Mouse (Mus musculus) retina, postnatal 7 days (tissue): Measurements from ENCODE around the gene Samhd1.

ENCODE experiments used
- DNase-seq: peaks from one replicate; pipeline ENCODE4 v3.0.0-alpha.2; 2012; ENCODE audit warnings: low read depth, low spot score

Gene Samhd1

DNA sequence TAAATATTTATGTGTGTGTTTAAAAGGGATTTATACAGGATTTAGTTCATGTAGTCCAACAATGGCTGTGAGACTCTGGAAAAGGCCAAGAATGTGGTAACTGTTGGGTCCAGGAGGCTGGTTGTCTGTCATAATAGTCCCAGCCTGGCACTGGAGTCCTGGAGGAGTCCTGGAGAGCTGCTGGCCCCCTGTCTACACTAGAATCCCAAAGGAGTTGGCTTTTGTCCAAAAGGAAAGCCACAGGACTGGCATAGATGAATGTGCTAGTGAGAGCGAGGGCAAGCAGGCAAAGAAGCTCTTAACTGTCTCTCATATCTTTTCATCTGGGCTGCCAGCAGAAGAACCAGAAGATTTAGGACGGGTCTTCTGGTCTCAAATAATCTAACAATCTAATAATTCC lies 1.6 kb upstream of the Samhd1 start:
- DNase-seq, result no peak

DNA sequence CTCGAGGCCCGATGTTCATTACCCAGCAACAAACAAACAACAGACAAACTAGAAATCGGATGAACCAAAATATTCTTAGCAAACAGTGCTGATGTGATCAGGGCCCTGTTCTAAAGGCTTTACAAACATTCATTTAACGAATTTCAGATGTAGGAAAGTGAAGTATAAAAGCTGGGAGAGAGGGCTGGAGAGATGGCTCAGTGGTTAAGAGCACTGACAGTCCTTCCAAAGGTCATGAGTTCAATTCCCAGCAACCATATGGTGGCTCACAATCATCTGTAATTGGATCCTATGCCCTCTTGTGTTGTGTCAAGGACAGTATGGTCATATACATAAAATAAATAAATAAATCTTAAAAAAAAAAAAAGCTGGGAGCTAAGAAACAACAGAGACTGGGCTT lies 1.1 kb upstream of the Samhd1 start:
- DNase-seq, result no peak

DNA sequence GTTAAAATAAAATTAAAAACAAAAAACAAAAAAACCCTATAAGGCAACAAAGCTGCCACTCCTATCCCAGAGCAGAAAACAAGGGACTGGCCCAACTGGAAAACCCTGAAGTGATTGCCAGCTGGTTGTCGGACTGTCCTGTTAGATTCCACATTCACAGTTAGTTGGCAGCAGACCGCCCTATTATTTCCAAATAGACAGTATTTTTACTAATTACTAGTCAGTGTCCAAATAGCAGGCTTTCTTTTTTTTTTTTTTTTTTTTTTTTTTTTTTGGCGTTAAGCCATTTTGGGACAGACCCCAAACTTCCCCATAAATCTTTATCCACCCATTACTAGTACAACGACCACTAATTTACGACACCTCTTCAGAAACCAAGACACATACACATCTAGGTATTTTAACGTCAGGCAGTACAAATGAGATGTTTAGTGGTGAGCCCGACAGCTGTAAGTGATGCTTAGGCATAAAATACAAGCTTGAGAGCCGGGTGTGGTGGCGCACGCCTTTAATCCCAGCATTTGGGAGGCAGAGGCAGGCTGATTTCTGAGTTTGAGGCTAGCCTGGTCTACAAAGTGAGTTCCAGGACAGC lies 560 bp upstream of the Samhd1 start:
- DNase-seq, result no peak

DNA sequence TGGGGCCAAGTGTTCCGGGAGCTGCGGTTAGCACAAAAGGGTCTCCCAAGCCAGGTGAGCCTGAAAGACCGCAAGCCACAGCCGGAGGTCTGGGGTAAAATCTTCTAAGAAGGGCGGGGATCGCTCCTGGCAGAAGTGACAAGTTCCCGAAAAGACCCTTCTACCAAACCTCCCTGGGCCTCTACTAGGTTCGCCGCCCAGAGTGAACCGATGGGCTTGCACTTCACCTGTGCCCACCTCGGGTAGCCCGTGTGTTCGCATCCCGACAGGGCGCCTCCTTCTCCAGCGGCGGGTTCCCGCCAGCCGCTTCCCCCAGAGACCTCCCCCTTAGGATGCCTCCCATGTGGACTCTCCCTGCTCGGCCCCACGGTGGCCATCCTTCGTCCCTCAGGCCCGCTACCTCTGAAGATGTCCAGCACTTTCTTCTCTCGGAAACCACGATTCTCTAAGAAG lies 560 bp downstream of the Samhd1 start:
- DNase-seq, result peak; percentile 20

DNA sequence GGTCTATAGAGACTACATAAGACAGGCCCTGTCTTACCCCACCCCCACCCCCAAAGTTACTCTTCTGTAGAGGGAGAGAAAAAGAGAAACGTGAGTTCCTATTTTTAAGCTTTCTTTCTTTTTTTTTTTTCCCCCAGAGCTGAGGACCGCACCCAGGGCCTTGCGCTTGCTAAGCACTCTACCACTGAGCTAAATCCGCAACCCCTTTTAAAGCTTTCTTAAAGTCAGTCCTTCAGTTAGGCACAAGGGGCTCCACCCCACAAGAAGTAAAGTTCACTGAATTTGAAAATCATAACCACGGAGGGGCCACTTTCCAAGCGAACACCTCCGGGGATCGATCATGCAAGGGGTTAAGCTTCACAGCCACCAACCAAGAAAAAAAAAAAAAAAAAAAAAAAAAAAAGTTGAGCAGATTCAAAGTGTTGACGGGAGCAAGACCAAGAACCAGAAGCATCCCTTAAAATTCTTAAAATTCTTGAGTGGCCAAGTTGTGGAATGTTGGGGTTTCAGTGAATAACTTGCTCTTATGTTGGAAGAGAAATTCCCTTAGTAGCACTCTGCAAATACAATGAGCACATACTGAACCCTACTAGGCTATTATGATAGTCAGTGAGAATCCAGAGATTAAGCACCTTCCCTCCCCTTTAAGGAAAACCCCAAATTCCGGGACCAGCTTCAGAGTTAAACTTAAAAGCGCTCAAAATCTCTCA lies 1.1 kb downstream of the Samhd1 start:
- DNase-seq, result no peak

DNA sequence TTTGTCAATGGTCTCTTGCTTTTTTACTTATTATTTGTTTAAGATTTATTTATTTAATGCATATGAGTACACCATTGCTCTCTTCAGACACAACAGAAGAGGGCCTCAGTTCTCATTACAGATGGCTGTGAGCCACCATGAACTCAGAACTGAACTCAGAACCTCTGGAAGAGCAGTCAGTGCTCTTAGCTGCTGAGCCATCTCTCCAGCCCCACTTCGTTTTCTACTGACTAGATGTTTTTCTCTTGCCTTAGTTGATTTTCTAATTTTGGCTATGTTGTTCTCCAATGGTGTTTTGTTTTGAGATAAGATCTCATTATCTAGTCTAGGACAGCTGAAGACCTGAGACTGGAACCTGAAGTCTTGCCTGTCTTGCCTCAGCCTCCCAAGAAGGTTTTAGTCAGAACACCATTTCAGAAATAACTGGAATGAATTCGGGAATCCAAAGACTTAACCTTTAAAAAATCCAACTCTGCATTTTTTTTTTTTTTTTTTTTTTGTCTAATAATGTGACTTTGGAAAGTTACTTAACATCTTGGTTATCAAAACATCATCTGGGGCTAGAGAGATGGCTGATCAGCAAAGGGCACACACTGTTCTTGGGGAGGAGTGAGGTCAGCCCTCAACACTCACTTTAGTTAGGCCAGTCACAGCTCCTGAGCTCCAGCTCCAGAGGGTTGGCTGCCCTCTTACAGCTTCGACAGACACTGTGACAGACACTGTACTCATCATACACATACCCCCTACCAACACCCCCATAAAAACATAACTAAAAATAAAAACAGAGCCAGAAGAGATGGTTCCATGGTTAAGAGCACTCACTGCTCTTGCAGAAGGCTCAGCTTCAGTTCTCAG lies 2.2 kb downstream of the Samhd1 start:
- DNase-seq, result no peak

DNA sequence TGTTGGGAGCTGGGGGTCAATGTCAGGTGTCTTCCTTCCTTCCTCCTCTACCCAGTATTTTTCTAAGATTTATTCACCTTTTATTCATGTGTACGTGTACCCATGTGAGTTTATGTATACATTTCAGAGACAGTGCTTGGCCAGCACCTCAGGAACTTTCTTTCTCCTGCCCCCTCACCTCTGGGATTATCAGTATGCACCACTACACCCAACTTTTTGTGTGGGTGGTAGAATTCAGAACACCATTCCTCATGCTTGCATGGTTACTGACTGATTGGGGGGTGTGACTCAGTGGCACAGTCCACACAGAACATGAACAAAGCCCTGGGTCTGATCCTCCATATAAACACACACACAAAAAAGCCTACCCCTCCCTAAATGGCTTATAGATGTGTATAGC lies 3.0 kb downstream of the Samhd1 start:
- no peak for DNase-seq

DNA sequence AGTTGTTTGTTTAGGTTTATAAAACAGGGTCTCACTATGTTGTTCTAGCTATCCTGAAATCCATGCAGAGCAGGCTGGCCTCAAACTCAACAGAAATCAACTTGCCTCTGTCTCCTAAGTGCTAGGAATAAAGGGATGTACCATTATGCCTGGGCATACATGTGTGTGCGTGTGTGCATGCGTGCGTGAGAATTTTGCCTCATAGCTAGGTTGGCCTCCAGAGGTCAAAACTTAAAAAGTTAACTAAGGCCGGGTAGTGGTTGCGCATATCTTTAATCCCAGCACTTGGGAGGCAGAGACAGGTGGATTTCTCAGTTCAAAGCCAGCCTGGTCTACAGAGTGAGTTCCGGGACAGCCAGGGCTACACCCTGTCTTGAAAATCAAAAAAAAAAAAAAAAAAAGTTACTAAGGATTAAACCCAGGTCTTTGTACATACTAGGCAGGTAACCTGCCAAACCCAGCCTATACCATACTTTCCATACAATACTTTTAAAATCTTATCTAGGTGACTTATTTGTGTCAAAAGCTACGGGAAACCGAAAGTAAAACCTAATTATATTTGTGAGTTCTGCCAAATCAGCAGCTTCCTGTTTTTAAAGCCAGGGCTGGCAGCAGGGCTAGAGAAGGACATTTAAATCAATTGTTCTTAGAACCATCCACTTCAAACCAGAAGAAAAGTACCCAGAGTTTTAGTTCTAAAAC lies 4.1 kb downstream of the Samhd1 start:
- DNase-seq, result no peak

DNA sequence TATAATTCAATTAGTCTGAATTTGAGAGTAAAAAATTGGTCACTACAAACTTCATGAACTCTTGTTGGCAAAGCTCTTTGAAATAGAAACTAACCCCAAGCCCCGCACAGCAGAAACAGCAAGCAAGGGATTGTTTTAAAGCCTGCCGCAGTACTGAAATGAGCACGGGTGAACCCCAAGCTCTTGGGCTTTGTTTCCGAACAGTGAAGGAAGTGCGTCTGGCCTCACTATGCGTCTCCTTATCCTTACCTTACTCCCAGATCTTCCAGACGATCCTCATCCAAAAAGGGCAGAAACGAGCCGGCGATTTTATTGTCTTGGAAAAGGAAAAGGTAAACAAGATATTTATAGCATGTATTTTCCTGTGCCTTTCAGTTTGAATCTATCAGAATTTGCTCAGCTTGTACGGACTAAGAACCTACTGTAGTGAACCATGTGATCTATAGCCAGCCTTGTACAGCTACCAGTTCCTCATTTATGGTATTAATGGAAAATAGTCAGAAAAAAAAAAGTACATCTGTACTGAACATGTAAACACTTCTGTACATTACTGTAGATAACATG lies 5.4 kb downstream of the Samhd1 start:
- DNase-seq, result no peak

DNA sequence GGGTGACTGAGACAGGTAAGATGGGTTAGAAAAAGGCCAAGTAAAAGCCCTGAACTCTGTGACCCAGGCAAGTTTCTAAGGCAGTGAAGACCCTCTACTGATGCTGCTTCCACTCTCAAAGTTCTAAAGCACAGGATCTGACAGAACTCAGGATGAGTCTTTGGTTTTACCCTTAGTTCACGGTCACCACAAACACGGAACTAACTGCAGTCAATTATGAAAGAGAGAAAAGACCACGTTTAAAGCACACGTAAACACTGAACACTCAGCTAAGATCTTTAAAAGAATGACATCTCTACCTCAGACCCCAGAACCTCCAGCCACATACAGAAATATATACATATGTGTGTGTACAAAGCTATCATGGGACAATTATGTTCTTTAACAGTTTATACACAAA lies 6.0 kb downstream of the Samhd1 start:
- DNase-seq, result no peak

DNA sequence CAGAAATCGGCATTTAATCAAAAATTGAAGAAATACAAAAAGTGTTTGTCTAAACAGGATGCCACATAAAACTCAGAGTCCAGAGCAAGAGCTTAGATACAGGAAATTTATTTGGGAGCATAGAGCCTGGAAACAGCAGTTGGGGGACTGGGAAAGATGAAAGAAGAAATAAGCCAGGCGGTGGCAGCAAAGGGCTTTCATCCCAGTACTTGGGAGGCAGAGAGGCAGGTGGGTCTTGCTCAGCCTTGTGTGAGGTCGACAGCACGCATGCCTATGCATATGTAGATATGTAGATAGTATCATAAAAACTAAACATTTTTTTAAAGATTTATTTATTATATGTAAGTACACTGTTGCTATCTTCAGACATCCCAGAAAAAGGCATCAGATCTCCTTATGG lies 7.0 kb downstream of the Samhd1 start:
- DNase-seq, result no peak

DNA sequence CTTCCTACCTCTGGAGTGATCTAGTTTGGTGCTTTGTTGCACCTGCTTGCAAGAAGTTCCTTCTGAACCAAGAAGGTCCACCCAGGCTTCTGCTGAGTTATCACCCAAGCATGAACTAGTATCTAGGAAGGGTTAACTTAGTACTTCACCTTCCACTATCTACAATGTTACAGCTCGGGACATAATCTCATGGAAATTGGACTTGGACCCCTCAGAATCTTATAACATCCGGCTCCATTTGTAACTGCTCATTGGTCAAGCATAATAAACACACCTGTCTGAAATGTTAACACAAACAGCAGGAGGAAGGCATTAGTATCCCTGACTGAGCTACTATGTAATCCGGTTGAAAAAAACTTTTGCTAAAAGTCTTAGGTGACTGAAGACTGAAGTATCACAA lies 7.7 kb downstream of the Samhd1 start:
- DNase-seq, result no peak

DNA sequence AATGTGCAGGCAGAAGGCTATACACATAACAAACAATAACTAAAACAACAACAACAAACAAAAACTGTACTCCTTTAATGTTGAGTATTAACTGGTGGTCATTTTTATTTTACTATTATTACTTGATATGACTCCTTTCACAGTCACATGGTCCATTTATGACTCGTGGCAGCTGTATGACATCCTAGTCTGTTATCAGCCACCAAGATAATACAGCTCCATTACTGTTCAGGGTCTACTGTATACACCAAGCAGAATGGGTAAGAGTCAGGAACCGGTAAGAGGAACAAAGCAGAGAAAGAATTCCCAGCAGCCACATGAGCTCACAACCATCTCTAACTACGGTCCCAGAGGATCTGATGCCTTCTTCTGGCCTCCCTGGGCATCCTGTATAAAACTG lies 9.8 kb downstream of the Samhd1 start:
- DNase-seq, result no peak

DNA sequence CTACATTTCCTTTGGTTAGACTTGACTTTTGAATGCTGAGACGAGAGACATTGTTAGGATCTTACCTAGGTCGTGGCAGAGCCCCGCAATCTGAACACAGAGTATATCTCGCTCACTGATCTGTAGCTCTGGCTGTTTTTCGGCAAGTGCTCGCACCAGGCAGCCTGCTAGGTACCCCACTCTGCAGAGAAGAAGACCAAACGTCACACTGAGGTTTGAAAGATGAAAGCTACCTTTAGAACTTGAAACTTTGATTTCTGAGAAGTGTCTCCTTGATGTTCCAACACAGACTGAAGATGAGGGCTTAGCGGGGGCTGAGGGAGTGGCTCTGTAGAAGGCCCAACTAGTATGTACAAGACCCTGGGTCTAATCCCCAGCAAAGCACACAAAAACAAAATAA lies 13.3 kb downstream of the Samhd1 start:
- DNase-seq, result no peak

DNA sequence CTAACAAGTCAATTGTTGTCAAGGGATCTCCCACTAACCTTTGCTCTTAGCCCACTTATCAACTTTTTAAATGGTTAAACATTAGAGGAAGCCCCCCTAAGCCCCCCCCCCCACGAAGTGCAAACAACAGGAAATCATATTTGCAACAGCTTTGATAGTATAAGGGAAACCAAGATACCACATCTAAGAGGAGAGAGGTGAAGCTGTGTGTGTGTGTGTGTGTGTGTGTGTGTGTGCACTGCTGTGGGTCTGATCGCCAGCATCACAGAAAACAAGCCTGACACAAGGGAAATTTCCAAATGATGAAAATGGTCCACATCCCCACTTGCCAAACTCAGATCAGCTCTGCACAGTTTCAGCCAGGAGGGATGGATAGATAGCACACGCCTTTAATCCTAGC lies 16.0 kb downstream of the Samhd1 start:
- DNase-seq, result no peak

DNA sequence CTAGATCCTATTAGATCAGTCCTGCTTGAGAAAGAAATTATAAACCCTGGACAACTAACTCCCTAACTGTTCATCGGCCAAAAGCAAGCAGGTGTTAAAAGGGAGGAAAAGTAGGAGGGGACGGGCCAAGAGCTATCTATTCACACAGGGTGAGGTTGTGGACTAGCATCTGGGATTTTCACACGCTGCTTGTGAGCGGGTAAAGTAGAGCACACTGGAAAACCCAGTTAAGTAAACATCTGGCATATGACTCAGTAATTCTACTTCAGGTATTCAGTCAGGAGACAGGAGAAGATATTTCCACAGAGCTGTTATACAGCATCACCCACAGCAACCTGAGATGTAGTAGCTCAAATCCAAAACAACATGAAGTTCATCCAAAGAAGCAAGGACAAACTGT lies 16.5 kb downstream of the Samhd1 start:
- no peak for DNase-seq

DNA sequence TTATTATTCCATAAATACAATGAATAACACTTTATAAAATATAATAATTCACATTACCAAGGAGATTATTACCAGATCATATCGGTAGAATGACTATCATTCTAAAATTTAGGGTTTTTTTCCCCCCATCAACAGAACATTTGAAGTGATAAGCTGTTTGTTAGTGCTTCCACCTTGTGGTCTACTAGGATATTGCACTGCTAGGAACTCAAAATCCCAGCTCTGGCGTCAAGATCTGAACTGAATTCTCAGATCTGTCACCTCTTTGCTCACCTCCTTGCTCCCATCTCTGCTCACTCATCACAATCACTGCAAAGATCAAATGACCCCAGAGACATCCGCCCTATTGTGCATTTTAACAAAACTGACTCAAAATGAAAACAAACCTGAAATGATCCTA lies 18.1 kb downstream of the Samhd1 start:
- no peak for DNase-seq

DNA sequence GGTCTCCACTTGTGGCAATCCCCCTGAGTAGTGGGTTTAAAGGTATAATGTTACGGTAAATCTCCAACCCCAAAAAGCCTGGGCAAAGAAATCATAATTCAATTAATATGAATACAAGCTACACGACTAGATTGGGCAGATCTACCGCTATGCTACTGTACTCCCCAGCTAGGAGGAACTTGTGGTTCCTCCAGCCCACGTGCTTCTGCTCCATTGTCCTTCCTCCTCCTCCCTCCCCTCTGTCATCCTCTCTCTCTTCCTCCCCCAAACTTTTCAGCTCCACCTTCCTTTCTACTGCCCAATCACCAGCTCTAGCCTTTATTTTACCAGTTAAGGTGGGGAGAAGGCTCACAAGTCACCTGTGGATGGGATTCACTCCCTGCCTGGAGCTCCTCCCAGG lies 26.8 kb downstream of the Samhd1 start:
- no peak for DNase-seq

DNA sequence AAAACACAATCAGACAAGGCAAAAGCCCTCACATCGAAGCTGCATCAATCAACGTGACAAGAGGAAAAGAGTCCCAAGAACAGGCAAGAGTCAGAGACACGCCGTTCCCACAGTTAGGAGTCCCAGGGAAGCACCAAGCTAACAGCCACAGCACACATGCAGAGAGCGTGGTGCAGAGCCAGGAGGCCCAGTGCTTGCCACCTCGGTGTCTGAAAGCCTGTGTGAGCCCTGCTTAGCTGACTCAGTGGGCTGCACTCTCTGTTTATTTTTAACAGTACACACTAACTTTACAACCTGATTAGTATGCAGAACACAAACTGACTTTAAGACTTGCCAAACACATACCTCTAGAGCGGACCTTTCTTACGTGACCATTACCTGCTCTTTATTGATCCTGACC lies 30.6 kb downstream of the Samhd1 start:
- no peak for DNase-seq

DNA sequence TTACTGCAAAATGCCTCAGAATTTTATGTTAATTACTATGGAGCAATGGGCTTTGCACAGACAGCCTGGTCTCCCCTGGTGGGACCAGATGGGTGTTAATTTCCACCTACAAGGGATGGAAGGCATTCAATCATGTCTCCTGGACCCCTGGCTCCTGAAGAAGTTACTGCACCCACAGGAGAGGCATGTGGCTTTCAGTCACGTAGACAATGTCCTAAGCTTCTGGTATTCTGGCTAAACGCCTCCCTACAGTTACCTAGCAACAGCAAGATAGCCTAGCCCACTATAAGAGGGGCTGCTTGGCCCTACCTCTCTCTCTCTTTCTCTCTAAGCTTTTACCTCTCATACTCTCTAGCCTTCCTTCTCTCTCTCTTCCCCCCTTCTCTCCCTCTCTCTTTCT lies 32.8 kb downstream of the Samhd1 start:
- no peak for DNase-seq

DNA sequence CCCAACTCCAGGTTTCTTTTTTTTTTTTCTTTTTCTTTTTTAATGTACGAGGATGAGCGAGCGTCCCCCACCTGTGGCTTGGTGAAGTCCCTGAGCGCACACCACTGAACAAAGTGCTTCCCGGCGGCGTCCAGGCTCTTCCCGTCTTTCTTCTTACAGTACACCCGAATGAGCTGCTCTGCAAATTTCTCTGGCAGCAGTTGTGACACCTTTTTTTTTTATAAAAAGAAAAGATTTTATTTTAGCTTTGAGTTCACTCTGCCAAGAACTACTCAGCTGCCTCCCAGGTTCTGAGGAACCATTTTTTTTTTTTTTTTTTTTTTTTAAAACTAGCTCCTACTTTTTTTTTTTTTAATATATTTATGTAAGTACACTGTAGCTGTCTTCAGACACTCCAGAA lies 33.4 kb downstream of the Samhd1 start:
- no peak for DNase-seq

DNA sequence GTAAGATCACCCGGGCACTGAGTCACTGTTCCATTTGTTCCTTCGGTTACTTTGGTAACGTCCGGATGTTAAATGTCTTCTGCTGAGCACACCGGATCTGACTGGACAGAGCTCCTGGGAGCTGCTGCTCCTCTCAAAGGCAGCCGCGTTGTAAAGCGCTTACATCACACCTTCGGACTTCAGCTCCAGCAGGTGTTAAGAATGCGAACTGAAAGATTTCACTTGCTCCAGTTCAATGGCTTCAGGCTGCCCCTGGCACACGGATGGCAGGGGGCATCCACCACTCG lies 34.8 kb downstream of the Samhd1 start:
- DNase-seq, result no peak
